Mouse (Mus musculus): Measurements from ENCODE around the gene Zgrf1. TPM values are rescaled to one million over a fixed set of nuclear protein-coding genes. Genes with fewer than 3 reads are reported as not detected.

Gene Zgrf1
- polyA plus RNA-seq, 1 experiment from 2014 or later = 8.9 TPM

- Histone ChIP-seq H3K27me3 (replicated peaks) (no peaks in the 10 kb centered on the region), H3K9ac (no peak overlapping the region), H3K9me3 (replicated peaks) (no peaks in the 10 kb centered on the region), H3K4me1 (no peaks in the 10 kb centered on the region), H3K4me2 (0 out of 2 replicates have a peak overlapping the region, but pooled peaks have one; percentile 10), H3K4me3 (no peak overlapping the region), H3K36me3 (peaks cover 86% of the 10 kb centered on the region), H3K27ac (no peak overlapping the region)
- 57% methylated on average over 4 of the region's 4 CpGs for WGBS (ENCODE audit: insufficient replicate concordance)
- ATAC-seq = peak; percentile 57; the same call in 1 of the 2 replicates
Observed at GRCm38 (mm10) chr3:127572557-127572956, 19.3 kb downstream of the Zgrf1 start.

GRCm38 (mm10) chr3:127597136-127597535 lies 43.8 kb downstream of the Zgrf1 start:
- no peak for ATAC-seq
- H3K9ac ChIP-seq = no peak overlapping the region
- no peak overlapping the region for H3K27ac ChIP-seq
- no peaks in the 10 kb centered on the region for H3K4me1 ChIP-seq
- no peaks in the 10 kb centered on the region for H3K27me3 ChIP-seq (replicated peaks)
- no peak overlapping the region for H3K4me2 ChIP-seq
- WGBS (ENCODE audit: insufficient replicate concordance) = 62% methylated on average over 1 of the region's 1 CpGs
- no peaks in the 10 kb centered on the region for H3K9me3 ChIP-seq (replicated peaks)
- H3K36me3 ChIP-seq = peaks cover 87% of the 10 kb centered on the region
- H3K4me3 ChIP-seq = no peak overlapping the region

DNA sequence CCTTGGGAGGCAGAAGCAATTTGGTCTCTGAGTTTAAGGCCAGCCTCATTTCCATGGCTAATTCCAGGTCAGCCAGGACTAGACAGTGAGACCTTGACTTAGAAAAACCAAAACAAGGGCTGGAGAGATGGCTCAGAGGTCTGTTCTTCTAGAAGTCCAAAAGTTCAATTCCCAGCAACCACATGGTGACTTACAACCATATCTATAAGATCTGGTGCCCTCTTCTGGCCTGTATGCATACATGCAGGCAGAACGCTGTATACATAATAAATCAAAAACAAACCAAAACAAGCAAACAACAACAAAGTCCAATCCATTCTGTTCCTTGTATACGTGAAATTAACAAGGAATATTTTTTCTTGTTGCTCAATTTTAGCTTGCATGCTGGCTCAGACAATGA lies 54.8 kb downstream of the Zgrf1 start:
- H3K27me3 ChIP-seq (replicated peaks) = no peaks in the 10 kb centered on the region
- peaks cover 77% of the 10 kb centered on the region for H3K36me3 ChIP-seq
- ATAC-seq = no peak
- WGBS (ENCODE audit: insufficient replicate concordance) = 85% methylated on average over 2 of the region's 2 CpGs
- H3K27ac ChIP-seq = no peak overlapping the region
- H3K4me2 ChIP-seq = no peak overlapping the region
- H3K4me3 ChIP-seq = no peak overlapping the region
- H3K9me3 ChIP-seq (replicated peaks) = no peaks in the 10 kb centered on the region
- no peak overlapping the region for H3K9ac ChIP-seq
- H3K4me1 ChIP-seq = no peaks in the 10 kb centered on the region

- ATAC-seq = peak; percentile 70
Observed at GRCm38 (mm10) chr3:127625296-127625695, 72.0 kb downstream of the Zgrf1 start.

DNA sequence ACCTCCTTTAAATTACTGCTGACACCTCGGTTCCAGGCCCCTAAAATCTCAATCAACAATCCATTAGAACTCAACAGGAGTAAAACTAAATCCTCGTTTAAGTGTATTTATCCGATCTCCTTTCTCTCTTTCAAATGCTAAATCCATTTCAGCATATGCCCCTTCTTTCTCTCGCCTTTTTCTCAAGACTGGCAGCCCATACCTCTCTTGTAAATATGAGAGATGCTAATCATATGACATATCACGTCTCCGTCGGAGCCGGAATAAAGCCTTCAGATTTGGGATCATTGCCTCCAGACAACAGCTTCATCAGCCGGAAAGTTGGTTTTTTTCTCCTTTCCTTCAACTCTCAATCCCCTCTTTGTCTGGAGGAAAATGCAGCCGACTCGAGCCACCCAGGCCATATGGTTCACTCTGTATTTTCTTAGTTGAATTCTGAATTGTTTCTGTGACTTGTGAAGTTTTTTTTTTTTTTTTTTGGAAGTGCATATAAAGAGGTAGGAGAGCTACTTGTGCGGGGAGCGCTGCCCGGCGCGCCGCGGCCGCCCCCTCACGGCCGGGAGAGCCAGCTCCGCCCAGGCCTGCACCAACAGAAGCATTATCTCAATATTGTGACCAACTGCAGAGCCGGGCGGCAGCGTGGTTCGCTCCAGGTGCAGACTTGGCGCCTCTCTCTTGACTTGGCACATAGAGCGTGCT lies 72.6 kb downstream of the Zgrf1 start:
- no peak overlapping the region for H3K27ac ChIP-seq
- peaks cover 78% of the 10 kb centered on the region for H3K27me3 ChIP-seq (replicated peaks)
- peak overlapping the region; percentile 70 for H3K4me2 ChIP-seq
- H3K36me3 ChIP-seq = no peaks in the 10 kb centered on the region
- no peak overlapping the region for H3K9ac ChIP-seq
- H3K4me1 ChIP-seq = peaks cover 8% of the 10 kb centered on the region
- H3K9me3 ChIP-seq (replicated peaks) = no peaks in the 10 kb centered on the region
- WGBS (ENCODE audit: insufficient replicate concordance) = under 1% methylated on average over 28 of the region's 28 CpGs
- peak overlapping the region; percentile 46 for H3K4me3 ChIP-seq
- no peak for ATAC-seq

More at GRCm38 (mm10) chr3:127625296-127625695, 72.0 kb downstream of the Zgrf1 start:
- Histone ChIP-seq H3K27ac (no peak overlapping the region), H3K4me1 (peaks cover 8% of the 10 kb centered on the region), H3K4me2 (peak overlapping the region; percentile 70), H3K36me3 (no peaks in the 10 kb centered on the region), H3K9ac (no peak overlapping the region), H3K9me3 (replicated peaks) (no peaks in the 10 kb centered on the region), H3K4me3 (peak overlapping the region; percentile 46), H3K27me3 (replicated peaks) (peaks cover 72% of the 10 kb centered on the region)
- 1% methylated on average over 36 of the region's 36 CpGs for WGBS (ENCODE audit: insufficient replicate concordance)

DNA sequence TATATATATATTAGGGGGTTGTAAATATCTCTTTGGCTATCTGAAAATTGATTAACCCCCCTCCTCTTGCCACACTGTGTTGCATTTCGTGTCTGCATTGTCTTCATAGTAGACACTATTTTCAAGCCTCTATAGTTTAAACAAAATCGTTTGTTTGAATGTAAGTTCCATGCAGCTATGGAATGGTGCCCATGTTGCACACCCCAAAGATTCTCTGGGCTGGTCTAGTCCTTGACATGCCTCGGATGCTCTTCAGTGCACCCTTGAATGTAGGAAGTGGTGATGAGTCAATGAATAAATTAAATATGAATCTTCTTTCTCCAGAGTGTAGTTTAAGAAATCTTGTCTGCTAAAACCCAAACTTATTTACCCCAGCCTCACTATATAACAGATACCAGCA lies 73.2 kb downstream of the Zgrf1 start:
- H3K4me3 ChIP-seq = no peak overlapping the region
- no peak overlapping the region for H3K27ac ChIP-seq
- H3K9me3 ChIP-seq (replicated peaks) = no peaks in the 10 kb centered on the region
- H3K4me2 ChIP-seq = no peak overlapping the region
- peaks cover 8% of the 10 kb centered on the region for H3K4me1 ChIP-seq
- H3K36me3 ChIP-seq = no peaks in the 10 kb centered on the region
- peaks cover 85% of the 10 kb centered on the region for H3K27me3 ChIP-seq (replicated peaks)
- no peak for ATAC-seq
- WGBS (ENCODE audit: insufficient replicate concordance) = 9% methylated on average over 3 of the region's 3 CpGs
- no peak overlapping the region for H3K9ac ChIP-seq

DNA sequence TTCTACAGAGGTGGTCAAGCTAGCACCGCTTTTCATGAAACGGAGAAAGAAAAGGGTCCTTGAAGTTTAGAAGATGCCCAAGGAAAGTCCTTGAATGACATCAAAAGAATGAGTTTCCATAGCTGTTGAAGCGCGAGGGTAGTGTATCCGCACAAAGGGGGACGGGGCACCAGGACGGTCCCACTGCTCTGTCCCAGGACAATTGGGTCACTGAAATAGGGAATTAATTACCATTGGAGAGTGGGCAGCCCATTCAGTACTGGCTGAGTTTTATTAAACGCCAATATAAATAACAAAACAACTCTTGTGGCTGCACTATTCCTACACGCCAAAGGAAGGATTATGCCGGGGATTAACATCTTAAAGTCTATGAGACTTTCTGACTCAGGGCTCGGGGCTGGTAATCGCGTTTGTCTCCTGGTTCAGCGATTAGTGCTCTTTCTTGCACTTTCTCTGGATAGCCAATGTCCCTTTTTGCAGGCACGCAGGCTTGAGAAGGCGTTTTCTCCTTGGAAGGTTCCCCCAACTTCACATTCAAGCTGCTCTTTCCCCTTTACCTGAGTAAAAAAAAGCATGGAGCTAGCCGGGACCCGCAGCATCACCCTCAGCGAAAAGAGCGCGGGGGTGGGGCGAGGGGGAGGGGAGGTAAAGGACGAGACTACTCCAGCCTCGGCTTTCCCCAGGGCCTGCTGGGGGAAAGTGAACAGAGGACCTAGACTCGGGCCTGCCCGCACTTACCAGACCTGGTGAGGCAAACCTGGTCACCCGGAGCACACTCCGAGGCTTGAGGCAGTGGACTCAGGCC lies 74.1 kb downstream of the Zgrf1 start:
- no peaks in the 10 kb centered on the region for H3K36me3 ChIP-seq
- no peaks in the 10 kb centered on the region for H3K9me3 ChIP-seq (replicated peaks)
- peaks cover 11% of the 10 kb centered on the region for H3K4me1 ChIP-seq
- no peak overlapping the region for H3K4me2 ChIP-seq
- no peak overlapping the region for H3K4me3 ChIP-seq
- no peak overlapping the region for H3K27ac ChIP-seq
- WGBS (ENCODE audit: insufficient replicate concordance) = 2% methylated on average over 28 of the region's 28 CpGs
- H3K9ac ChIP-seq = no peak overlapping the region
- no peak for ATAC-seq
- peaks cover 93% of the 10 kb centered on the region for H3K27me3 ChIP-seq (replicated peaks)

- ATAC-seq = no peak
- no peak overlapping the region for H3K4me3 ChIP-seq
- WGBS (ENCODE audit: insufficient replicate concordance) = 2% methylated on average over 9 of the region's 9 CpGs
- no peak overlapping the region for H3K27ac ChIP-seq
- H3K4me1 ChIP-seq = peaks cover 16% of the 10 kb centered on the region
- H3K4me2 ChIP-seq = no peak overlapping the region
- H3K27me3 ChIP-seq (replicated peaks) = peaks cover 93% of the 10 kb centered on the region
- H3K9ac ChIP-seq = no peak overlapping the region
- H3K36me3 ChIP-seq = no peaks in the 10 kb centered on the region
- H3K9me3 ChIP-seq (replicated peaks) = no peaks in the 10 kb centered on the region
Observed at GRCm38 (mm10) chr3:127627956-127628310, 74.6 kb downstream of the Zgrf1 start.

- H3K9ac ChIP-seq = no peak overlapping the region
- H3K36me3 ChIP-seq = no peaks in the 10 kb centered on the region
- H3K27me3 ChIP-seq (replicated peaks) = peaks cover 95% of the 10 kb centered on the region
- no peak for ATAC-seq
- H3K4me2 ChIP-seq = no peak overlapping the region
- H3K27ac ChIP-seq = no peak overlapping the region
- H3K9me3 ChIP-seq (replicated peaks) = no peaks in the 10 kb centered on the region
- peaks cover 23% of the 10 kb centered on the region for H3K4me1 ChIP-seq
- no peak overlapping the region for H3K4me3 ChIP-seq
- 3% methylated on average over 37 of the region's 37 CpGs for WGBS (ENCODE audit: insufficient replicate concordance)
Observed at GRCm38 (mm10) chr3:127628311-127629184, 75.3 kb downstream of the Zgrf1 start.

DNA sequence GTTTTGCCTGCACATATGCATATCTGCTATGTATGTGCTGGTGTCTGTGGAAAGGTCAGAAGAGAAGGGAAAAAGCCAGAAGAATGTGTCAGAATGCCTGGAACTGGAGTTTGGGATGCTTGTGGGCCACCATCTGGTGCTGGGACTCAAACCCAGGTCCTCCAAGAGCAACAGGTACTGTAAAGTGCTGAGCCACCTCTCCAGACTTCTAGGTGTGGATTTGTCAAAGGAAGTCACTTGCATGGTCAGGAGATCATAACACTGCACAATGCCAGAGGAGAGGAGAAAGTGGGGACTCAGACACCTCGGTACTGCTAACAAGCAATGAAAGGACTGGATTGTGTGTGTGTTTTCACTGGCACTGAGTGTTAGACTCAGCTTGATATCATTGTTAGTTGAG lies 76.9 kb downstream of the Zgrf1 start:
- H3K9me3 ChIP-seq (replicated peaks) = no peaks in the 10 kb centered on the region
- peaks cover 98% of the 10 kb centered on the region for H3K27me3 ChIP-seq (replicated peaks)
- H3K27ac ChIP-seq = no peak overlapping the region
- 6% methylated on average over 1 of the region's 1 CpGs for WGBS (ENCODE audit: insufficient replicate concordance)
- no peak overlapping the region for H3K4me3 ChIP-seq
- H3K9ac ChIP-seq = no peak overlapping the region
- ATAC-seq = no peak
- H3K36me3 ChIP-seq = no peaks in the 10 kb centered on the region
- no peak overlapping the region for H3K4me2 ChIP-seq
- peaks cover 32% of the 10 kb centered on the region for H3K4me1 ChIP-seq

GRCm38 (mm10) chr3:127630735-127631372 lies 77.6 kb downstream of the Zgrf1 start:
- no peaks in the 10 kb centered on the region for H3K9me3 ChIP-seq (replicated peaks)
- no peak overlapping the region for H3K4me3 ChIP-seq
- H3K36me3 ChIP-seq = no peaks in the 10 kb centered on the region
- peaks cover 25% of the 10 kb centered on the region for H3K4me1 ChIP-seq
- ATAC-seq = no peak
- no peak overlapping the region for H3K4me2 ChIP-seq
- H3K27ac ChIP-seq = no peak overlapping the region
- H3K27me3 ChIP-seq (replicated peaks) = peaks cover 96% of the 10 kb centered on the region
- WGBS (ENCODE audit: insufficient replicate concordance) = 9% methylated on average over 17 of the region's 17 CpGs
- H3K9ac ChIP-seq = no peak overlapping the region

All from liver, embryonic 12.5 days (tissue).